Mouse (Mus musculus) bone marrow, adult 2 months (tissue): ENCODE measurements around the gene Jrkl. TPM values are rescaled to one million over a fixed set of nuclear protein-coding genes. Genes with fewer than 3 reads are reported as not detected.

Source experiments
- H3K27ac ChIP-seq: fragments of 200-500 bp; 2 replicates; pipeline ENCODE4 v1.5.1; 2012; ENCODE audit warnings: low read depth, mild to moderate bottlenecking, control low read depth, inconsistent platforms, low read length; ENCODE audit not compliant: control insufficient read depth, poor library complexity, insufficient read depth
- H3K4me1 ChIP-seq: fragments of 200-500 bp; 2 replicates; pipeline ENCODE4 v1.6.1; 2011; ENCODE audit warnings: low read length; ENCODE audit not compliant: control insufficient read depth, insufficient read depth
- H3K4me3 ChIP-seq: fragments of 200-500 bp; replicated peaks from 2 replicates; pipeline ENCODE3; 2011; ENCODE audit warnings: mild to moderate bottlenecking, low read depth, low read length, control low read depth; ENCODE audit not compliant: control insufficient read depth
- CTCF ChIP-seq: fragments of 200-500 bp; IDR thresholded peaks from 2 replicates; pipeline ENCODE4 v1.5.1; 2011; ENCODE audit warnings: low read length, control low read depth; ENCODE audit not compliant: control insufficient read depth, insufficient read depth
- POLR2A ChIP-seq: fragments of 200-500 bp; IDR thresholded peaks from 2 replicates; pipeline ENCODE4 v1.6.1; 2011; ENCODE audit warnings: low read depth, mild to moderate bottlenecking, control low read depth, low read length, borderline replicate concordance; ENCODE audit not compliant: control insufficient read depth
- WGBS: fragments of 180-500 bp; shearing (Covaris S2); methylation state at CpG from one replicate; pipeline ENCODE4 v1.1.7; 2018; 5-methylcytosine and 5-hydroxymethylcytosine counted together
- polyA plus RNA-seq: library from polyadenylated mRNA; stranded (reverse); fragments of >200 nt; gene quantifications from 2 replicates; pipeline ENCODE4 v1.2.4, GENCODE M21; 2011; ENCODE audit warnings: low replicate concordance; ENCODE audit not compliant: missing spikeins, insufficient read depth, insufficient read length

Gene Jrkl
- polyA plus RNA-seq, 1 experiment = 2.8 TPM

- Histone ChIP-seq H3K4me1 (no peaks in the 10 kb centered on the region; the same call in 1 of the 2 replicates), H3K27ac (peak within 1 kb of the TSS; percentile 86), H3K4me3 (peak within 1 kb of the TSS; percentile 100)
- TF ChIP-seq POLR2A = peak; percentile 69; the same call in 1 of the 2 replicates
- TF ChIP-seq CTCF = no peak
- 1% methylated on average over 34 of the region's 39 CpGs for WGBS
Measured at GRCm38 (mm10) chr9:13246815-13247638, 1.4 kb upstream of the Jrkl start, which contains the start of gene Ccdc82. Gene Ccdc82, plus strand, starts transcription at chr9:13246955.

GRCm38 (mm10) chr9:13242321-13242720 is 3.3 kb downstream of the Jrkl start:
- no peak overlapping the region for H3K27ac ChIP-seq
- TF ChIP-seq POLR2A = no peak
- no peak for TF ChIP-seq CTCF
- H3K4me1 ChIP-seq = no peaks in the 10 kb centered on the region; the same call in 1 of the 2 replicates
- no peak overlapping the region for H3K4me3 ChIP-seq

- WGBS = 31% methylated on average over 5 of the region's 5 CpGs
- Histone ChIP-seq H3K27ac (no peak overlapping the region), H3K4me1 (no peaks in the 10 kb centered on the region), H3K4me3 (no peak overlapping the region)
- TF ChIP-seq POLR2A (no peak), CTCF (peak; percentile 56)
Measured at GRCm38 (mm10) chr9:13231545-13232216, 13.9 kb downstream of the Jrkl start.

- WGBS = 44% methylated on average over 4 of the region's 4 CpGs
- Histone ChIP-seq H3K4me3 (no peak overlapping the region), H3K27ac (no peak overlapping the region), H3K4me1 (no peaks in the 10 kb centered on the region)
- no peak for TF ChIP-seq CTCF
- no peak for TF ChIP-seq POLR2A
Measured at GRCm38 (mm10) chr9:13230553-13230952, 15.1 kb downstream of the Jrkl start.

GRCm38 (mm10) chr9:13225872-13226271 is 19.8 kb downstream of the Jrkl start:
- no peaks in the 10 kb centered on the region for H3K4me1 ChIP-seq
- WGBS = 78% methylated on average over 1 of the region's 1 CpGs
- H3K27ac ChIP-seq = no peak overlapping the region
- H3K4me3 ChIP-seq = no peak overlapping the region
- TF ChIP-seq CTCF = no peak
- no peak for TF ChIP-seq POLR2A

GRCm38 (mm10) chr9:13206369-13206768 is 39.3 kb downstream of the Jrkl start:
- Histone ChIP-seq H3K4me3 (no peak overlapping the region), H3K27ac (no peak overlapping the region), H3K4me1 (no peaks in the 10 kb centered on the region)
- 79% methylated on average over 2 of the region's 2 CpGs for WGBS
- TF ChIP-seq POLR2A (no peak), CTCF (no peak)

GRCm38 (mm10) chr9:13203681-13204080 is 41.9 kb downstream of the Jrkl start:
- TF ChIP-seq POLR2A (no peak), CTCF (no peak)
- 69% methylated on average over 5 of the region's 5 CpGs for WGBS
- H3K4me1 ChIP-seq = no peaks in the 10 kb centered on the region
- no peak overlapping the region for H3K4me3 ChIP-seq
- H3K27ac ChIP-seq = no peak overlapping the region

GRCm38 (mm10) chr9:13203109-13203508 is 42.5 kb downstream of the Jrkl start:
- Histone ChIP-seq H3K4me3 (no peak overlapping the region), H3K27ac (no peak overlapping the region), H3K4me1 (no peaks in the 10 kb centered on the region)
- WGBS = 37% methylated on average over 1 of the region's 1 CpGs
- TF ChIP-seq CTCF (no peak), POLR2A (no peak)

- no peak overlapping the region for H3K27ac ChIP-seq
- H3K4me3 ChIP-seq = no peak overlapping the region
- H3K4me1 ChIP-seq = no peaks in the 10 kb centered on the region
- WGBS = 73% methylated on average over 3 of the region's 3 CpGs
- TF ChIP-seq POLR2A = no peak
- TF ChIP-seq CTCF = no peak
Measured at GRCm38 (mm10) chr9:13200079-13200478, 45.5 kb downstream of the Jrkl start.
